Mouse (Mus musculus) liver, adult 2 months (tissue): ENCODE results near the gene Tomm22.

Source experiments
- CTCF ChIP-seq: fragments of 200-500 bp; IDR thresholded peaks from 2 replicates; pipeline ENCODE4 v1.5.1; 2011; ENCODE audit warnings: low read depth, low read length, control low read depth
- POLR2A ChIP-seq: fragments of 200-500 bp; IDR thresholded peaks from 2 replicates; pipeline ENCODE4 v1.6.1; 2011; ENCODE audit warnings: low read length, control low read depth; ENCODE audit not compliant: insufficient read depth; ENCODE audit errors: extremely low read depth

- TF ChIP-seq CTCF, result no peak
- TF ChIP-seq POLR2A, result no peak
Observed at GRCm38 (mm10) chr15:79695516-79695915, 24.9 kb downstream of the Tomm22 start.
